Mouse (Mus musculus): Measurements from ENCODE around the gene Pacsin1. TPM values are rescaled to one million over a fixed set of nuclear protein-coding genes. Genes with fewer than 3 reads are reported as not detected.
A peak's percentile ranks its signal among the peaks of the same experiment; 100 is the strongest.

The Pacsin1 gene
- polyA plus RNA-seq, 1 experiment from 2014 or later = 1.9 TPM

- under 1% methylated on average over 48 of the region's 53 CpGs for WGBS
- peak; percentile 63 for ATAC-seq (ENCODE audit: low read depth)
Observed at GRCm38 (mm10) chr17:27684886-27685549, 29.7 kb downstream of the Pacsin1 start.

GRCm38 (mm10) chr17:27685550-27685913, 30.2 kb downstream of the Pacsin1 start:
- ATAC-seq (ENCODE audit: low read depth) = no peak; the same call in 1 of the 2 replicates

More at GRCm38 (mm10) chr17:27684886-27685549, 29.7 kb downstream of the Pacsin1 start:
- Histone ChIP-seq H3K4me3 (ENCODE audit: low read length) (peak overlapping the region; percentile 44), H3K4me1 (replicated peaks; ENCODE audit: control insufficient read depth, insufficient read depth, low read length) (peaks cover 7% of the 10 kb centered on the region), H3K27me3 (ENCODE audit: control insufficient read depth, insufficient read depth, low read depth, low read length) (peaks cover 27% of the 10 kb centered on the region), H3K9ac (ENCODE audit: low read length) (peak overlapping the region; percentile 47), H3K36me3 (ENCODE audit: control insufficient read depth, insufficient read depth, low read length) (no peaks in the 10 kb centered on the region), H3K4me2 (ENCODE audit: low read depth, low read length) (peak overlapping the region; percentile 79), H3K9me3 (ENCODE audit: control insufficient read depth, low read length) (no peaks in the 10 kb centered on the region), H3K27ac (ENCODE audit: low read length) (no peak overlapping the region)

GRCm38 (mm10) chr17:27686395-27686794, 31.1 kb downstream of the Pacsin1 start:
- no peak overlapping the region for H3K9ac ChIP-seq (ENCODE audit: low read length)
- no peak overlapping the region for H3K4me2 ChIP-seq (ENCODE audit: low read depth, low read length)
- peaks cover 7% of the 10 kb centered on the region for H3K4me1 ChIP-seq (replicated peaks; ENCODE audit: control insufficient read depth, insufficient read depth, low read length)
- peaks cover 27% of the 10 kb centered on the region for H3K27me3 ChIP-seq (ENCODE audit: control insufficient read depth, insufficient read depth, low read depth, low read length)
- no peak overlapping the region for H3K27ac ChIP-seq (ENCODE audit: low read length)
- H3K4me3 ChIP-seq (ENCODE audit: low read length) = no peak overlapping the region
- H3K36me3 ChIP-seq (ENCODE audit: control insufficient read depth, insufficient read depth, low read length) = no peaks in the 10 kb centered on the region
- 33% methylated on average over 5 of the region's 5 CpGs for WGBS
- no peaks in the 10 kb centered on the region for H3K9me3 ChIP-seq (ENCODE audit: control insufficient read depth, low read length)
- no peak for ATAC-seq (ENCODE audit: low read depth)

More at GRCm38 (mm10) chr17:27685550-27685913, 30.2 kb downstream of the Pacsin1 start:
- Histone ChIP-seq H3K9me3 (ENCODE audit: control insufficient read depth, low read length) (no peaks in the 10 kb centered on the region), H3K4me3 (ENCODE audit: low read length) (peak overlapping the region; percentile 44), H3K27ac (ENCODE audit: low read length) (no peak overlapping the region), H3K36me3 (ENCODE audit: control insufficient read depth, insufficient read depth, low read length) (no peaks in the 10 kb centered on the region), H3K4me1 (replicated peaks; ENCODE audit: control insufficient read depth, insufficient read depth, low read length) (peaks cover 7% of the 10 kb centered on the region), H3K27me3 (ENCODE audit: control insufficient read depth, insufficient read depth, low read depth, low read length) (peaks cover 27% of the 10 kb centered on the region), H3K9ac (ENCODE audit: low read length) (peak overlapping the region; percentile 47; the same call in 1 of the 2 replicates), H3K4me2 (ENCODE audit: low read depth, low read length) (peak overlapping the region; percentile 79)
- WGBS = 1% methylated on average over 11 of the region's 11 CpGs

GRCm38 (mm10) chr17:27690993-27691693, 35.8 kb downstream of the Pacsin1 start:
- Histone ChIP-seq H3K4me1 (replicated peaks; ENCODE audit: control insufficient read depth, insufficient read depth, low read length) (no peaks in the 10 kb centered on the region), H3K9me3 (ENCODE audit: control insufficient read depth, low read length) (no peaks in the 10 kb centered on the region), H3K9ac (ENCODE audit: low read length) (no peak overlapping the region), H3K36me3 (ENCODE audit: control insufficient read depth, insufficient read depth, low read length) (no peaks in the 10 kb centered on the region), H3K4me3 (ENCODE audit: low read length) (no peak overlapping the region), H3K27me3 (ENCODE audit: control insufficient read depth, insufficient read depth, low read depth, low read length) (peaks cover 10% of the 10 kb centered on the region), H3K4me2 (ENCODE audit: low read depth, low read length) (no peak overlapping the region), H3K27ac (ENCODE audit: low read length) (no peak overlapping the region)
- 60% methylated on average over 13 of the region's 14 CpGs for WGBS
- no peak for ATAC-seq (ENCODE audit: low read depth)

- Histone ChIP-seq H3K36me3 (ENCODE audit: control insufficient read depth, insufficient read depth, low read length) (no peaks in the 10 kb centered on the region), H3K27ac (ENCODE audit: low read length) (no peak overlapping the region), H3K9me3 (ENCODE audit: control insufficient read depth, low read length) (no peaks in the 10 kb centered on the region; the same call in 1 of the 2 replicates), H3K4me1 (replicated peaks; ENCODE audit: control insufficient read depth, insufficient read depth, low read length) (peaks cover 8% of the 10 kb centered on the region; the same call in 1 of the 2 replicates), H3K4me3 (ENCODE audit: low read length) (no peak overlapping the region), H3K27me3 (ENCODE audit: control insufficient read depth, insufficient read depth, low read depth, low read length) (no peaks in the 10 kb centered on the region), H3K9ac (ENCODE audit: low read length) (no peak overlapping the region), H3K4me2 (ENCODE audit: low read depth, low read length) (no peak overlapping the region)
- no peak for ATAC-seq (ENCODE audit: low read depth)
- 85% methylated on average over 17 of the region's 17 CpGs for WGBS
Observed at GRCm38 (mm10) chr17:27699641-27700244, 44.4 kb downstream of the Pacsin1 start.

- 74% methylated on average over 2 of the region's 2 CpGs for WGBS
- Histone ChIP-seq H3K9me3 (ENCODE audit: control insufficient read depth, low read length) (no peaks in the 10 kb centered on the region; the same call in 1 of the 2 replicates), H3K4me2 (ENCODE audit: low read depth, low read length) (no peak overlapping the region), H3K4me3 (ENCODE audit: low read length) (no peak overlapping the region), H3K36me3 (ENCODE audit: control insufficient read depth, insufficient read depth, low read length) (no peaks in the 10 kb centered on the region), H3K27ac (ENCODE audit: low read length) (no peak overlapping the region), H3K9ac (ENCODE audit: low read length) (no peak overlapping the region), H3K27me3 (ENCODE audit: control insufficient read depth, insufficient read depth, low read depth, low read length) (no peaks in the 10 kb centered on the region), H3K4me1 (replicated peaks; ENCODE audit: control insufficient read depth, insufficient read depth, low read length) (peaks cover 8% of the 10 kb centered on the region; the same call in 1 of the 2 replicates)
- ATAC-seq (ENCODE audit: low read depth) = no peak
Observed at GRCm38 (mm10) chr17:27700812-27701211, 45.5 kb downstream of the Pacsin1 start.

GRCm38 (mm10) chr17:27701856-27702255, 46.5 kb downstream of the Pacsin1 start:
- Histone ChIP-seq H3K36me3 (ENCODE audit: control insufficient read depth, insufficient read depth, low read length) (no peaks in the 10 kb centered on the region), H3K9ac (ENCODE audit: low read length) (no peak overlapping the region), H3K4me3 (ENCODE audit: low read length) (no peak overlapping the region), H3K4me1 (replicated peaks; ENCODE audit: control insufficient read depth, insufficient read depth, low read length) (peaks cover 8% of the 10 kb centered on the region; the same call in 1 of the 2 replicates), H3K27ac (ENCODE audit: low read length) (no peak overlapping the region), H3K27me3 (ENCODE audit: control insufficient read depth, insufficient read depth, low read depth, low read length) (no peaks in the 10 kb centered on the region; the same call in 1 of the 2 replicates), H3K4me2 (ENCODE audit: low read depth, low read length) (no peak overlapping the region), H3K9me3 (ENCODE audit: control insufficient read depth, low read length) (no peaks in the 10 kb centered on the region; the same call in 1 of the 2 replicates)
- WGBS = 74% methylated on average over 6 of the region's 6 CpGs
- ATAC-seq (ENCODE audit: low read depth) = no peak

GRCm38 (mm10) chr17:27702518-27702917, 47.2 kb downstream of the Pacsin1 start:
- H3K9me3 ChIP-seq (ENCODE audit: control insufficient read depth, low read length) = no peaks in the 10 kb centered on the region; the same call in 1 of the 2 replicates
- no peaks in the 10 kb centered on the region for H3K36me3 ChIP-seq (ENCODE audit: control insufficient read depth, insufficient read depth, low read length)
- no peak overlapping the region for H3K27ac ChIP-seq (ENCODE audit: low read length)
- peak; percentile 58 for ATAC-seq (ENCODE audit: low read depth)
- under 1% methylated on average over 34 of the region's 34 CpGs for WGBS
- no peaks in the 10 kb centered on the region; the same call in 1 of the 2 replicates for H3K27me3 ChIP-seq (ENCODE audit: control insufficient read depth, insufficient read depth, low read depth, low read length)
- H3K4me1 ChIP-seq (replicated peaks; ENCODE audit: control insufficient read depth, insufficient read depth, low read length) = peaks cover 8% of the 10 kb centered on the region; the same call in 1 of the 2 replicates
- H3K4me2 ChIP-seq (ENCODE audit: low read depth, low read length) = peak overlapping the region; percentile 76
- H3K9ac ChIP-seq (ENCODE audit: low read length) = peak overlapping the region; percentile 53
- H3K4me3 ChIP-seq (ENCODE audit: low read length) = peak overlapping the region; percentile 43

All from lung, embryonic 16.5 days (tissue).